18 mouse cellular contexts compared by ENCODE assay signal in the genomic region with DNA sequence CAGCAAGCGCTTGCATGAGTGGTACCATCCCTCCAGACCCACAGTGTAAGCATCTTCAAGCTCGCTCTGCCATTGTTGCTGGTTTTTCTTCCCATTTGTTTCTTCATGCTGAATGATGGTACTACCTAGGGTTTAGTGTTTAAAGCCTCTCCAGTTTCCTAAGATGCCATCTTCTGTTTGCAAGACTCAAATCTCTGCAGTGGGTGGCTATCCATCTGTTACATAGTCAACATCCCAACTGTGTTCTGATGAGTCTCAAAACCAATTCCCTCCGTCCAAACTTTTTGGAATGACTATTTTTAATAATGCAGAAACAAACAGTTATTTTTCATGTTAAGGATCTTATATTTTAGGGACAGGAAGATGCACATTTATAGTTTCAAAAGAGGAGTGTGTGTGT.
DNase-seq lines count a peak whose midpoint lies in the region; ATAC-seq and TF ChIP-seq lines count a peak whose summit lies in the region.
"Had no signal": no experiment of that assay in that cellular context is flagged by ENCODE, and none has a peak within 500 bp of the region (broad histone marks: within the 10 kb centered on the region; RNA-seq: fewer than 3 reads in every experiment).

No protein-coding gene starts in this region.

- intact Hi-C loops in left cerebral cortex, postnatal 25 days (cut with DNase I), result loop anchor here (10.0 kb wide), 2 partner anchors 336 to 646 kb away; a partner anchor contains a TSS
- intact Hi-C loops in left cerebral cortex, adult 2 months (cut with DNase I), result loop anchor here (5.0 kb wide), 1 partner anchor 51 kb away; no protein-coding TSS in a partner anchor

- no peak overlapping the region for H3K4me3 ChIP-seq in left cerebral cortex, adult 2 months
- H3K4me3 ChIP-seq: embryonic facial prominence, embryonic 15.5 days; forebrain, embryonic 15.5 days; heart, embryonic 13.5 days; hindbrain, embryonic 15.5 days had no signal

- no peak for ATAC-seq in erythroblast, adult 5-6 weeks (replicated peaks; ENCODE audit: low FRiP score, poor library complexity, severe bottlenecking)
- ATAC-seq: activated CD4-positive, CD25-positive, alpha-beta regulatory T cell, adult 4 months; forebrain, embryonic 15.5 days; Patski had no signal

- DNase-seq in layer of hippocampus, adult 11-12 months (ENCODE audit: low spot score), result peak; percentile 22
- DNase-seq in layer of hippocampus, postnatal 10 days (ENCODE audit: low spot score in 2 of 2), result no peak
- peak; percentile 11 to 70 for DNase-seq in left cerebral cortex, postnatal 25 days (ENCODE audit: low spot score in 2 of 2)
- no peak for DNase-seq in left cerebral cortex, adult 2 months (ENCODE audit: extremely low spot score in 1 of 2, low spot score in 2 of 2)
- peak; percentile 33 for DNase-seq in layer of hippocampus, adult 9-10 months (ENCODE audit: low spot score)
- DNase-seq: adrenal gland, postnatal 14 days; cerebellum, adult 18-20 months; cerebellum, adult 9-11 months; cerebellum, postnatal 36 days; gastrocnemius, postnatal 36 days; heart, postnatal 36 days had no signal

- no peak overlapping the region for H3K27ac ChIP-seq in left cerebral cortex, adult 2 months
- H3K27ac ChIP-seq: embryonic facial prominence, embryonic 15.5 days; forebrain, embryonic 15.5 days; heart, embryonic 13.5 days; hindbrain, embryonic 15.5 days had no signal

- TF ChIP-seq CTCF in left cerebral cortex, adult 2 months (IDR thresholded peaks at IDR 0.05), result no peak

Comparison
In these comparisons a context has a peak if more than half of its experiments do, and no peak if none do; other contexts are left out.
1. DNase-seq: peak in layer of hippocampus, adult 11-12 months (single experiment), left cerebral cortex, postnatal 25 days (2 of 2) and layer of hippocampus, adult 9-10 months (single experiment); none in layer of hippocampus, postnatal 10 days (0 of 2) and left cerebral cortex, adult 2 months (0 of 2).